Mouse (Mus musculus) testis, postnatal 14 days (tissue): Measurements from ENCODE around the gene Ankrd66.
"Not testable (repeated sequence)": the region's sequence is repeated elsewhere in the genome, so short reads cannot be mapped to it uniquely, and the experiment has no call there.

Source experiments
- DNase-seq: peaks from one replicate; pipeline ENCODE4 v3.0.0; 2021; ENCODE audit warnings: low spot score

Ankrd66 gene

DNA sequence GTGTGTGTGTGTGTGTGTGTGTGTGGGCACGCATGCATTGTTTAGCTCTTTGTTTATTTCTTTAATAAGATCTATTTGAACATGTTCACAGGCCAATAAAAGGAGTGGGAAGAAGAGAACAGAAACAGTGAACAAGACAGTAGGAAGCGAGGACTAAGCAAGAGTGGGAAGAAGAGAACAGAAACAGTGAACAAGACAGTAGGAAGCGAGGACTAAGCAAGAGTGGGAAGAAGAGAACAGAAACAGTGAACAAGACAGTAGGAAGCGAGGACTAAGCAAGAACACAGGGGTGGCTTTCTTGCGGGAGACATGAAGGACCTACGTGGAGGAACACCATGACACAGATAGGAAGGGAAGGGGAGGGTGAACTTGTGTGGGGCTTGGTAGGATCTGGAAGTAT, 6.6 kb downstream of the Ankrd66 start:
- not testable (repeated sequence) for DNase-seq

DNA sequence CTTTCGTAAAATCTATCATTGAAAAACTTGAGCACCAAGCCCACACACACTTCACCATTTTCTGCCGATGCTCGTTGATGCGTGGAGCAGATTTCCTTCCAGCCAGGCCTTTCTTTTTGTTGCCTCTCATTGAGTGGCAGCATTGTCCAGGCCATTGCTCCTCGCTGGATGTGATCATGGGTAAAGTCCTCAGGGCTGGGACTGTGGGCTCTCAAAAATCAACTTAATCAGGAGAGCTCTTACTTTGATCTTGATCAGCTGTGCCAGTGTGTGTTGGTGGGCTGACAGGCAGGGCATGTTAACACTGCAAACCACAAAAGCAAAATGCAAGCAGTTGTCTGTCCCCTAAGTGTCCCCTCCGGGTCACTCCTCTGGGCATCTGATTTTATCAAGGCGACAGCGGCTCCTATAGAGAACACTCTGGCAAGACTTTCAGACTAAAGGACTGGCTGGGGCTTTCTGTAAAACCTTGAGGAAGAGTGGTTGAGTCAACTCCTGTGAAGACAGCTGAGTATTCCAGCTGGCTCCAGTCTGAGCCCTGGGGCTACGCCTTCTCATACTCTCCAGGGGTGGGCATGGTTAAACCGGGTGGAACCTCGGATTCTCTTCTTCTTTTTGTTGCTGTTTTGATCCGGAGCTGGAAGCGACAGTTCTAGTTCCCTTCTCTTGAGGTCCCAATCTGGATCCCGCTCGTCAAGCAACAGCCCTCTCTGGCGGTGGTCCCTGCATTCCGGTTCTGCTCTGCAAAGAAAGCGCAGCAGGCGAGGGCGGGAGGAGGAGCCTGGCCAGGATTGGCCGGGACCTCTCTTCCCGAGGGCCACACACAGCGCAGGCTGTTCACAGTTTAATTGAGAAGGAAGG, 8.8 kb downstream of the Ankrd66 start:
- DNase-seq = peak; percentile 43

DNA sequence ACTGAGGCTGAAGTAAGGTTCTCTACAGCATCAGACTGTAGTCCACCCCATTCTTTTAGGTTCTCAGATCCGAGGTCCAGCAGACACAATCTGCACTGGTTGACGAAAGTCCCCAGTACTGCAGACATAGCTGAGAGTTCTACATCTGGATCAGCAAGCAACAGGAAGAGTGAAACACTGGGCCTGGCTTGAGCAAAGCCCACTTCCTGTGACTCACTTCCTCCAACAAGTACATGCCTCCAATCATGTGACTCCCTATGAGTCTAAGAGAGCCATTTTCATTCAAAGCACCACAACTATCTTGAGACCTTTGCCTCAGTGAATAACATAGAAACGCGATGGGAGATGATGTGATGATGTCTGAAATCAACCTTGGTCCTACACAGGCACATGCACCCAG, 12.2 kb downstream of the Ankrd66 start:
- no peak for DNase-seq

DNA sequence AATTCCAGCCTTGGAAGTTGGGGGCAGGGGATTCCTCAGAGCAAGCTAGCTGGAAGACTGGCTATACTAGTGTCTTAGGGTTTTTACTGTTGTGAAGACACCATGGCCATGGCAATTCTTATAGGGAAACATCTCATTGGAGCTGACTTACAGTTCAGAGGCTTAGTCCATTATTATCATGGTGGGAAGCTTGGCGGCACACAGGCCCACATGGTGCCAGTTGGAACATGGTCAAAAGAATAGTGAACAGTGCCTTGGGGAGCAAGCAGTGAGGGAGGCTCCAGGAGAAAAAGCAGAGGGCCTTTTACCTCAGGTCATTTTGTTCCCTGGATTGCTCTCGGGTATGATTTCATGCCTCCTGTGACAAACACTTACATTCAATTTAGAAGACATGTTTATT, 12.9 kb downstream of the Ankrd66 start:
- DNase-seq = no peak

DNA sequence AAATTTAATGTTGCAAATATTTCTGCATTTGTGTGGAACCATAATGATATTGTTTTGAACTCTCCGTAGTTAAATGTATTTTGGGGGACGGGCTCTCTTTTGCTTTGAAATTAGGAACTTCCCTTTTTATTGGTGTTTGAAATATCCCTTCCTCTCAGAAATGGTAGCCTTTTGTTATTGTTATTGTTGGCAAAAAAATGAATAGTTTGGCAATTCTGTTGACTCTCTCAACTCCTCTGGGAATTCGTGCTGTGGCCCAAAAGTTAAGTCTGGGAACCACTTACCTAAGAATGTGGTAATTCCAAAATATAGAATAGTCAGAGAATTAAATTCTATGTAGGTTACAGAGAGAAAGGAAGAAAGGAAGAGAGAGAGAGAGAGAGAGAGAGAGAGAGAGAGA, 23.3 kb downstream of the Ankrd66 start:
- DNase-seq = no peak

DNA sequence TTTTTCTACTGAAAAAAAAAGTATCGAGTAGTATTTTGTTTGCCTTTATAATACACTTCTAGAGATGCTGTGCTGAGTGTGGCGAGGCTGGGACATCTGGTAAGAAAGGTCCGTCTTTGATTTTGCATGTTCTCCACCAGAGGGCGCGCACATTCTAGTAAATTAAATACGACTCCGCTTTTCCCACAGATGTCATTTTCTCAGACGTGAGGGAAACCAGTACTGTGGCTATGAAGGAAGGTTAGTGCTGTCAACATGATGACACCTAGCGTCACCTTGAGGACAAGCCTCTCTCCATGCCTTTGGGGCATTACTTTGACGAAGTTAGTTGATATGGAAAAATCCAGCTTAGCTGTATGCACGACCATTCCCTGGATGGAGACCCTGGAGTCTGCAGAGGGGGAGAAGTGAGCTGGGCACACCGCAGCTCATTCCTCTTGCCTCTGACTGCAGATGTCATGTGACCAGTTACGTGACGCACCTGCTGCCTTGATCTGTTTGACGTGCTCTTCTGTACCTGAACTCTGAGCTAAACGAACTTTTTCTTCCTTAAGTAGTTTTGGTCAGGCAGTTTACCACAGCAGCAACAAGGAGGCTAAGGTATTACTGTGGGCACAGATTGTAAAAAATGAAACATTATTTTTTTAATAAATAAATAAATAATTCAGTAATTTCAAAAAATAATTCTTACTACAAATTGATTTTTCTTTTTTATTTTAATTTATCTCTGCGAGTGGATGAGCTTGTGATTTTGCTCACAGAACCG, 24.6 kb downstream of the Ankrd66 start:
- DNase-seq = peak; percentile 40

DNA sequence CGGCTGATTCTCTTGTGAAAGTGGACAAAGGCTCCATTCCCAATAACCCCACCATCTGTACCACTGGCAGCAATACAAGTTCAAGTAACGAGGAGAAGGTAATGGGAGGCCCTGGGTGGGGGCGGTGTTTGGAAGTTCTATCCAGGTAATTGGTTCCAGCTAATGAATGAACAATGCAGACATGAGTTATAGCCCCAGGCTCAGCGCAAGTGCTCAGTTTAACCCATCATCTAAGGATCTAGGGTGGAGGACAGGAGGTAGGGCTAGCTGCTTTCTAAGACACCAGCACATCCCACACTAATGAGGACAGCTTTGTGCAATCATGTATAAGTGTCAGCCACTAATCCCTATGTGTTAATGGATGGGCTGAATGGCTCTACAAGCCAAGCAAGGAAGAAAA, 32.7 kb downstream of the Ankrd66 start:
- no peak for DNase-seq

DNA sequence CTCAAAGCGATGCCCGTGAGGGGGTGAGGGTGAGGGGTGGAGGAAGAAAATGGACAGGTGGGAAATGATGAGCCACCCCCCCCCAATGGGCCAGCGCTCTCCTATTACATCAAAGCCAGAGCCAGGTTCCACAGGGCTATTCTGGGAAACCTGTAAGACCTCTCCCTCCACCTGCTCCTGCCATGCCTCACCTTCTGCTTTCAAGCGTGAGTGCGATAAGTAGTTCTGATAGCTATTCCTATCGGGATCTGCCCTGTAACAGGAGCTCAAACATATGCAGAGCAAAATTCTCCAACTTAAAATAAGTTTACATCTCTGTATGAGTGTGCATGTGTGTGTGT, 38.9 kb downstream of the Ankrd66 start:
- DNase-seq = no peak

DNA sequence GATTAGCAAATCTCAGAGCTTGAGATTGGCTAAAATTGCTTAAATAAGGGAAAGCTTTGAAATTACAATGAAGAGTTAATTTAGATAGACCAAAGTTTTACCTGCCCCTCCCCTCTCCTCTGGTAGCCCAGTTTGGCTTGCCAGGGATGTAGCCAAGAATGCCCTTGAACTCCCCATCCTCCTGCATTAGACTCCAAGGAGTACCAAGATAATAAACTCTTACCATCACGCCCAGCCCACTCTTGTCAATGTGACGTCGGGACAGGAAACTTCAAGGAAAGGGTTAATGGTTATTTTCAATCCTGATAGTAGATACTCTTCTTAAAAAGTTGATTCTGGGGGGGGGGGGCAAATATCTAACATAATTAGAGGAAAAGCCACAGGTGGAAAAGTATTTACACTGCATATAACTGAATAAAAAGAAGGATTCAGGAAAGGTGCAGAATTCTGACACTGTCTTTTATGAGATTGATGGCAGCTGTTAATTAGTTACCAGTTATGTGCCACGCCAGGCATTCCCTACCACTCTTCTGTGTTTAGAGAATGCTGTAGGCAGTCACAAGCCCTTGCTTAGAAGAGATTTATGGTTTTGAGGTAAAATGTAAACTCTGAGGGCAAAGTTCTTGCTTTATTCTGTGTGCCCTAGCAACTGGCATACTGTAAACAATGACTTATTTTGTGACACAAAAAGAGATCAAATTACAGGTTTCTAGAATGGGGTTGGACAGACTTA, 39.4 kb downstream of the Ankrd66 start:
- DNase-seq = no peak

DNA sequence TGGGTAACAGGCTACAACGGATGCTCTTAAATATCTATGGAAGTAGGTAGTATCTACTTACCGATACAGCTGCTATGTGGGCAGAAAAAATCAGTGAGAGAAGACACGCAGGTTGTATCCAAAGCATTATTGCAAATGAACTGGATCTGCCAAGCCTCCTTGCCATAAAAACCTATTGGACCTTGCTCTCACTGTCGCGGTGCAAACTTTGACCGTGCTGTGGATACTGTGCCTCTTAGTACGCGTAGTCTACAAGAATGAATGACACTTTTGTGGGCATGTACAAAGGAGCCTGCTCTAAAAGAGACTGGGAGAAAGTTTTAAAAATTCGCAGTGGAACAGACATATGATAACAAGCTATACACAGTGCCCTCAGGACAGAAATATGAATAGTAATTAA, 40.8 kb downstream of the Ankrd66 start, which contains the start of gene Mep1a:
Gene Mep1a (minus strand): TSS at position 221 of the 400 bp plus-strand sequence.
- DNase-seq = no peak

DNA sequence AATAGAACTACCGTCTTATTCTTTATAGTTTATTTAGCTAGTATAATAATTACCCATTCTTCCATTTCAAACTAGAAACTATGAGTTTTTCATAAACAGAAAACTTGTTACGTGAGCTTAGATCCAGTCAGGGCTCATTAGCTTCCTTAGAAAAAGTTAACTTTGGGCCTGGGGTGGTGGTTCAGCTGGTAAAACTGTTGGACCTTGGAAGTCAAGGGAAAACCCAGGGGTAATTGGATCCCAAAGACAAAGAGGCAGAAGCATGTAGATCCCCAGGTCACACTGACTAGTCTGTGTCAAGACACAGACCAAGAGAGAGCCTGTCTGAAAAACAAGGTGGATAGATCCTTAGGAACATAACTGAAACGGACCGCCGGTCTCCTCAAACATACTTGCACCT, 41.8 kb downstream of the Ankrd66 start:
- DNase-seq = no peak

DNA sequence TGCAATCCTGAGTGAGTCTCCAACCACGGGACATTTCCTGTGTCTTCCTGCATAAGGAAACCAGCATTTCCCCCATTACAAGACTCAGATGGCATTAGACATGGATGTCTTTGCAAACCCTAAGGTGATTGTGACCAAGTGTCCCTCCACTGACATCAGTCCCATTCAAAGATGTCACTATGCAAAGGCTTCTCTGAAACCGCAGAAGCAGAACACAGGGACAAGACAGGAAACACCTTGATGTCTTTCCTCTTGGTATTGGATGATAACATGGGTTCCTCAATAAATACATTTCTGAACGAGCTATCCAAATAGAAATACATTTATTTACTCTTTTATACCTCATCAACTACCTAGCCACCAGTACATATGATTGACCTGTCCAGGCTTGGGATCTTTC, 42.2 kb downstream of the Ankrd66 start:
- no peak for DNase-seq

DNA sequence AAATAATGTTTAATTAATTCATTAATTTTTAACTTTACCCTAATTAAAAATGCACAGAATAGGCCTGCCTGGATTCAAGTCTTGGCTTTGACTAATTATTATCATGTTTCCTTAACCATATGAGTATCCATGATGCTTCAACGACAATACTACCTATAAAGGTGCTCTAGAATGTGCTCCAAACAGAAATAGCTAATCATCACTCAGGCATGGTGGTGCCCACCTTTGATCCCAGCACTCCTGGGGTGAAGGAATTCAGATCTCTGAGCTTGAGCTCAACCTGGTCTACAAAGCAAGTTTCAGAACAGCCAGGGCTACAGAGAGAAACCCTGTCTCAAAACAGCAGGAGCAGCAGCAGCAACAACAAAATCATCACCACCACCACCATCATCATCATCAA, 42.9 kb downstream of the Ankrd66 start:
- no peak for DNase-seq

DNA sequence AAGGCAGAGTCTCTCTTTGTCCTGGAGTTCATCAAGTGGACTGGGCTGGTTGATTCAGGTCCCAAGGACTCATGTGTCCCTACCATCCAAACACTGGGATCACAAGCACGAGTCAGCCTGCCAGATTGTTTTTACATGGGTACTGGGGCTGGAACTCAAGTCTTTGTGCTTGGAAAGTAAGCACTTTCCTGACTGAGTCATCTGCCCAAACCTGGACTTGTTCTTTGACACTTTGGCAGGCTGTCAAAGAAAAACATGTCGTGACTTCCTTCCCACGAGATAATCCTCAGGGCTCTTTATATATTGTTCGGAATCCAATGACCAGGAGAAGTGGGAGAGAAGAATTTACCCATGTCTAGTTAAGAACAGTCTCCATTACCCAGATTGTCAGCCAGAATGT, 45.9 kb downstream of the Ankrd66 start:
- no peak for DNase-seq

DNA sequence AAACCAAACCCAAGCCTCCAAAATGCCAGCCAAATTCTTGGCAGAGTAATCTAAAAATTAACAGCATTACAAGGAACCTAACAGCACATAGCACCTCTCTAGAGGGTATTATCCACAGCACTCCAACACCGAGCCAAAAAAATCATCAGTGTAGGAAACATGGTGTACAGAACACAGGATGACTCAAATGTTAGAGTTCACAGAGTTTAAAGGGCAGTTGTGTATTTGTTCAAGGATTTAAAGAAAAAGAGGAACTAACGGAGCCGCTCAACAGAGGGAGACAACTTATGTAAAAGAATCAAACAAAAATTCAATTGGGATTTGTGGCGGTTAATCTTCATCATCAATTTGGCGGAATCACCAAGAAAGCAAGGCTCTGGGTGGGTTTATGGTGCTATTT, 47.9 kb downstream of the Ankrd66 start:
- no peak for DNase-seq

DNA sequence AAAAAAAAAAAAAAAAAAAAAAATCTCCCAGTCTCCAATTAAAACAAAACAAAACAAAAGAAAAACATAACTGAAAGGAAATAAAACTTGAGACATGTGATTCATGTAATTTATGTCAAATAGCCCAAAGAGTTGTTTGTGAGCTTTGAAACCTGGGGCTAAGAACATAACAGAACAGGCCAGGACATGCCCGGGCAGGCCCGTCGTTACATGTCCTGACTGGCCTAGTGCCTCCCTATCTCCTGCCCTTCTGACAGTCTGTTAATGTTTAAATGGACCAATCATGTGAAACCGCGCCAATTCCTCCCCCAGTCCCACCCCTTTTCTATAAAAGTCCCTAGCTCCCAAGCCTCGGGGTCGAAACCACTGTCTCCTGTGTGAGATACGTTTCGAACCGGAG, 53.1 kb downstream of the Ankrd66 start:
- DNase-seq = not testable (repeated sequence)

DNA sequence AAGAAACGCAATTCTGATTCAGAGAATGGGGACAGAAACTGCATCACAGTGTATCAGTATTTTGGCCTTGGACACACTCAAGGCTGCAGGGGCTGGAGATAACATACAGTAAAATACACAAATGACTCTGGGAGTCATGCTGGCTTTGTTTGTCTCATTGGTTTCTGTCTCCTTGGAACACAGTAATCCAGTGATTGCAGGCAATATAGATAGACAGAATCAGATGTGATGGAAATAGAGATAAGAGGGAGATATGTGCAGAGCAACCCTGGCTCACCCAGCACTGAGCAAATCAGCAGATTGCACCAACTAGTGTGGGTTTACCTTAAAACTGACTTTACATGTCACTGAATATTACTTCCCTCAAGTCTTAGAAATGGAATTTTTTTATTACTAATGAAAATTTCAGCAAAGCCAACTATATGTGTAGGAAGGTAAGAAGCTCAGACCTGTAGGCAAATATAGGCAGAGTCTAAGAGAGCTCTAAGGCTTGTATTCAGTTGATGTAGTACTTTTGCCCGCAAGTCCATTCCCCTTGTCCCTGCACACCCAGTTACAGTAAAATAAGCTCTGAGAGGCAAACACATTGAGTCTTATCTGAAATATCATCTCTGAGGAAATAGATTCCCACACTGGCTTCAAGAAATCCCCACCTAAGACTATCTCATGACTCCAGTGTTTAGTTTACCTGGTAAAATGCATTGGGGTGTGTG, 54.8 kb downstream of the Ankrd66 start:
- DNase-seq = no peak

DNA sequence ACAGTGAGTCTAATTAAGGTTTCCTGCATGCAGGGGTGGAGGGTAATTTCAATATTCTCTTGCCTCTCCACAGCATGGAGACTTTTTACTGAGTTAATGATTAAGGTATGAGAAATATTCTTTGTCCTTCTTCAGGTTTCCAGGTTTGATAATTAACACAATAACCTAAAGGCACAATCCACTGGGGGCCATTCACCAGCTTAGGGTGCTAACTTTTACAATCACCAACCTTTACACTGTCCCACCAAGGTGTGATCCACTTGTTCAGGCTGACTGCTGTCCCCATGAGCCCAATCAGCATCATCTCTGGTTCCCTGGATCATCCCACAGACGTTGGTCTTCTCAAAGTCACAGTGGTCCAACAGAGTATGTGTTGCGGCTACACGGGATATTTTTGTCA, 57.5 kb downstream of the Ankrd66 start:
- DNase-seq = no peak
